Mouse (Mus musculus) liver, embryonic 16.5 days (tissue): Measurements from ENCODE around the gene Gpn1. TPM values are rescaled to one million over a fixed set of nuclear protein-coding genes. Genes with fewer than 3 reads are reported as not detected.

Source experiments
- ATAC-seq: fragments of 200-750 bp; cut with Nextera tagmentation; 2 replicates; pipeline ENCODE4 v1.8.0; 2017; ENCODE audit warnings: low read depth, mild to moderate bottlenecking, moderate number of reproducible peaks, moderate library complexity
- H3K27ac ChIP-seq: fragments of 300-500 bp; sonication (generic); 2 replicates; pipeline ENCODE4 v1.5.1; 2014; ENCODE audit warnings: mild to moderate bottlenecking, low read length
- H3K27me3 ChIP-seq: fragments of 300-500 bp; sonication (generic); 2 replicates; pipeline ENCODE4 v1.6.1; 2014; ENCODE audit warnings: low read depth, low read length, mixed read lengths; ENCODE audit not compliant: control insufficient read depth, insufficient read depth
- H3K36me3 ChIP-seq: fragments of 300-500 bp; sonication (generic); 2 replicates; pipeline ENCODE4 v1.6.1; 2014; ENCODE audit warnings: mild to moderate bottlenecking; ENCODE audit not compliant: control insufficient read depth, insufficient read depth
- H3K4me1 ChIP-seq: fragments of 300-500 bp; sonication (generic); 2 replicates; pipeline ENCODE4 v1.6.1; 2014; ENCODE audit warnings: low read depth, low read length, mixed read lengths; ENCODE audit not compliant: control insufficient read depth
- H3K4me2 ChIP-seq: fragments of 300-500 bp; sonication (generic); 2 replicates; pipeline ENCODE4 v1.6.1; 2014; ENCODE audit warnings: low read depth, low read length, mixed read lengths
- H3K4me3 ChIP-seq: fragments of 300-500 bp; sonication (generic); 2 replicates; pipeline ENCODE4 v1.5.1; 2014; ENCODE audit warnings: low read depth, mild to moderate bottlenecking, low read length
- H3K9ac ChIP-seq: fragments of 300-500 bp; sonication (generic); 2 replicates; pipeline ENCODE4 v1.6.1; 2014; ENCODE audit warnings: low read depth, low read length
- H3K9me3 ChIP-seq: fragments of 300-500 bp; sonication (generic); replicated peaks from 2 replicates; pipeline ENCODE4 v1.6.1; 2016; ENCODE audit warnings: low read length; ENCODE audit not compliant: control insufficient read depth
- WGBS: fragments of 180-500 bp; shearing (Covaris S2); extraction: QIAGEN DNeasy Blood & Tissue Kit; methylation state at CpG from one replicate; pipeline ENCODE4 v1.1.7; 2014; ENCODE audit not compliant: insufficient replicate concordance; 5-methylcytosine and 5-hydroxymethylcytosine counted together
- polyA plus RNA-seq: library from polyadenylated mRNA; unstranded; fragments of >200 nt; fragmentation: Nextera tagmentation; extraction: Ambion mirVana; gene quantifications from 2 replicates; pipeline ENCODE4 v1.2.1, GENCODE M21; 2015

Gene Gpn1
- polyA plus RNA-seq, 1 experiment from 2014 or later, result 14.4 TPM

DNA sequence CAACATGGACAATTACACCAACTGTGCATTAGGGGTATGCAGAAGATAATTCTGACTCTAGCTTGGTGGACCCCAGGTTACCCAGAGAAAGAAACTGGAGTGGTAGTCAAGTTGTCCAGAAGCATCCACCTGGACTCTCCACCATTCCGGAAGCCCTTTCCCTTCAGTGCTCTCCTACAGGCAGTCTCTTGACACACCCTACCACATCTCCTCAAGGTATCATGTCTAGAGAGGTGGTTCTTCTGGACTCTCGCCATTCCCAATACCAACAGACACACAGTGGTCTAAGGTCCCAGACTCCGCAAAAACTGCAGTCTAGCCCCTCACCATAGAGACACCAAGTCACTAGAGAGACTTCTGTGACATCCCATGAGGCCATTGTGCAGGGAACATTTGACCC lies 9.1 kb upstream of the Gpn1 start, which contains the start of gene 4930548H24Rik:
Gene 4930548H24Rik (plus strand): TSS at position 301 of the 400 bp plus-strand sequence.
- Histone ChIP-seq H3K27me3 (no peaks in the 10 kb centered on the region), H3K4me2 (no peak within 1 kb of the TSS), H3K4me1 (no peaks in the 10 kb centered on the region), H3K4me3 (no peak within 1 kb of the TSS), H3K27ac (no peak within 1 kb of the TSS), H3K9ac (no peak within 1 kb of the TSS), H3K36me3 (peaks cover 3% of the 10 kb centered on the region; the same call in 1 of the 2 replicates), H3K9me3 (no peaks in the 10 kb centered on the region)
- WGBS, result 72% methylated on average over 3 of the region's 3 CpGs
- no peak for ATAC-seq

- Histone ChIP-seq H3K9me3 (no peaks in the 10 kb centered on the region), H3K4me1 (no peaks in the 10 kb centered on the region), H3K27ac (no peak overlapping the region), H3K9ac (no peak overlapping the region), H3K36me3 (no peaks in the 10 kb centered on the region), H3K4me2 (no peak overlapping the region), H3K27me3 (no peaks in the 10 kb centered on the region), H3K4me3 (no peak overlapping the region)
- ATAC-seq, result no peak
- 61% methylated on average over 3 of the region's 3 CpGs for WGBS
These were observed 6.7 kb upstream of the Gpn1 start for GRCm38 (mm10) chr5:31487889-31488288.

DNA sequence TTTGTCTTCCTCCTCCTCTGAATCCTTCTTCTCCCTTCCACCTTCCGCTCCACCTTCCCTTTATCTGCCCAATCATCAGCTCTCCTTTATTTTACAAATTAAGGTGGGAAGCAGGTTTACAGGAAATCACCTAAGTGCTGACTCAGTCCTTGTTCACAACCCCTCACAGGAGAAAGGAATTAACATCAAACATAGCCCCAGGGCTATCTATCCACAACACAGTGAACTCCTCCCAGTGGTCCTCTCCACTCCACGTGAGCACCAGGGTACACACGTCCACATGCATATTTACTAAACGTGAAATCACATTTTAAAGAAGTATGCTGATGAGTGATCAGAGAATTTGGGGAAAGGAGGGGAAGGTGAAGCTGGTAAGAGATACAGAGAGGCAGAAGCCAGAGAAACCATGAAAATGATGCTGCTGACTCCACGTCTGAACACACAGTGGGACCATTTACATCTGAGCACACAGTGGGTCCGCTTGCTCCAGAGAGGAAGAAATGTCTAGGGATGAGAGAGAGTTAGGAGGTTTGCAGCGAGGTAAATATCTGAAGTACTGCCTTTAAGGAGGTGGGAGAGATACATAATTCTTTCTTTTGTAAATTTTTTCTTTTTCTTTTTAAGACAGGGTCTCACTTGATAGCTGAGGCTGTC lies 5.3 kb upstream of the Gpn1 start:
- Histone ChIP-seq H3K9me3 (no peaks in the 10 kb centered on the region), H3K36me3 (no peaks in the 10 kb centered on the region), H3K4me3 (no peak overlapping the region), H3K4me2 (no peak overlapping the region), H3K9ac (no peak overlapping the region), H3K27ac (no peak overlapping the region), H3K27me3 (0 out of 2 replicates have a peak, but pooled peaks cover 2% of the 10 kb centered on the region), H3K4me1 (peaks cover 3% of the 10 kb centered on the region)
- 53% methylated on average over 7 of the region's 7 CpGs for WGBS
- ATAC-seq, result no peak

DNA sequence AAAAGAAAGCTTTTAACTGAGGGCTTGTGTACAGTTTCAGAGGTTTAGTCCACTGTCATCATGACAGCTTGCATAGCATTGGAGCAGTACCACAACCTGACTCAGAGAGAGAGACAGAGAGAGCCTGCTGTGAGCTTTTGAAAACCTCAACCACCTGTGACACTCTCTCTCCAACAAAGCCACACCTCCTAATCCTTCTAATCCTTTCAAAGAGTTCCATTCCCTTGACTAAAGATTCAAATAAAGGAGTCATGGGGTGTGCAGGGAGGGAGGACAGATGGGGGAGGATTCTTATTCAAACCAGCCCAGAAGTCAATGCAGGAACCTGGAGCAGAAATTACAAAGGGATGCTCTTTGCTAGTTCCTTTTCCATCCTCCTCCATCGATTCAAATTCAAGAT lies 2.5 kb upstream of the Gpn1 start:
- Histone ChIP-seq H3K4me3 (no peak overlapping the region), H3K36me3 (peaks cover 3% of the 10 kb centered on the region; the same call in 1 of the 2 replicates), H3K27ac (no peak overlapping the region), H3K9me3 (no peaks in the 10 kb centered on the region), H3K4me1 (peaks cover 11% of the 10 kb centered on the region), H3K27me3 (0 out of 2 replicates have a peak, but pooled peaks cover 2% of the 10 kb centered on the region), H3K4me2 (no peak overlapping the region), H3K9ac (no peak overlapping the region)
- no peak for ATAC-seq
- 58% methylated on average over 1 of the region's 1 CpGs for WGBS

DNA sequence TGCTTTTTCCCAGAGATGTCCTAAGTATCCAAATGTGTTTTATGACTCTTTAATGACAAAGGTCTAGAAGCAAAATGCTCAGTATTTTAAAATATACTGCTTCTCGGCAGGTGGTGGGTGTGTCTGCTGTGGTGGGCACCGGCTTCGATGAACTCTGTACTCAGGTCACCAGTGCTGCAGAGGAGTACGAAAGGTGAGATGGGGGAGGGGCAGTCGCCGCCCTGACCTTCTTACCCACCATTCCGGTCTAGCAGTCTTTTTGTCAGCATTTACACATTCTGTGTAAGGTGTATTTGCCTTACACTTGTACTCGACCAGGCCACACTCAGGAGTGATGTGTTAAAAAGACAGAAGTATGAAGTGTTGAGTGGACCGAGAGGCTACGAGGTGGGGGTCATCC lies 10.3 kb downstream of the Gpn1 start:
- Histone ChIP-seq H3K4me1 (no peaks in the 10 kb centered on the region), H3K4me3 (no peak overlapping the region), H3K27me3 (no peaks in the 10 kb centered on the region), H3K36me3 (peaks cover 17% of the 10 kb centered on the region), H3K27ac (no peak overlapping the region), H3K9ac (no peak overlapping the region), H3K4me2 (no peak overlapping the region), H3K9me3 (no peaks in the 10 kb centered on the region)
- WGBS, result 75% methylated on average over 10 of the region's 10 CpGs
- ATAC-seq, result no peak

DNA sequence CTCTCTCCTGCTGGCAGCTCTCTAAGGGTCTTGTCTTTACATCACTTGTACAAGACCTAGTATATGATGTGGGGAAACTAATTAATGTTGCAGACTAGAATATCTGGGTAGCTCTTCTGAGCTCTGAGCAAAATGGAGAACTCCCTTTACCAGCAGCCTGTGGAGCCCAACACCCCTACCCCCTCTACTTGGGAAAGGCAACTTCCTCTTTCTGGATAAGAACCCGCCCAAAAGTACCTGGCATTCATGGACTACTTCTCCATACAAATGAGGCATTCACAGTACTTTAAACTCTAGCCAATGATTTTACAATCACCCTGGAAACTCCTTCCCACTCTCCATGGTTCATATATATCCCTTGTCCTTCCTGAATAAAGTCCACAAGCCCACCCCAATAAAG lies 17.9 kb downstream of the Gpn1 start:
- Histone ChIP-seq H3K4me1 (no peaks in the 10 kb centered on the region), H3K4me3 (no peak overlapping the region), H3K27ac (no peak overlapping the region), H3K4me2 (no peak overlapping the region), H3K27me3 (no peaks in the 10 kb centered on the region), H3K36me3 (peaks cover 19% of the 10 kb centered on the region), H3K9ac (no peak overlapping the region), H3K9me3 (no peaks in the 10 kb centered on the region)
- no peak for ATAC-seq
- WGBS, result 45% methylated on average over 1 of the region's 1 CpGs

- H3K27ac ChIP-seq, result no peak overlapping the region
- no peak overlapping the region for H3K9ac ChIP-seq
- no peak overlapping the region for H3K4me2 ChIP-seq
- H3K27me3 ChIP-seq, result no peaks in the 10 kb centered on the region
- no peak for ATAC-seq
- no peak overlapping the region for H3K4me3 ChIP-seq
- 75% methylated on average over 6 of the region's 6 CpGs for WGBS
- peaks cover 1% of the 10 kb centered on the region; the same call in 1 of the 2 replicates for H3K4me1 ChIP-seq
- peaks cover 18% of the 10 kb centered on the region for H3K36me3 ChIP-seq
- H3K9me3 ChIP-seq, result no peaks in the 10 kb centered on the region
These were observed 26.0 kb downstream of the Gpn1 start for GRCm38 (mm10) chr5:31520556-31520955.

GRCm38 (mm10) chr5:31526354-31527116 lies 32.0 kb downstream of the Gpn1 start, which contains the start of gene Slc4a1ap:
TSS of gene Slc4a1ap (plus strand) at chr5:31526995.
- Histone ChIP-seq H3K4me1 (peaks cover 13% of the 10 kb centered on the region), H3K27me3 (no peaks in the 10 kb centered on the region), H3K36me3 (peaks cover 10% of the 10 kb centered on the region), H3K4me3 (peak within 1 kb of the TSS; percentile 91), H3K27ac (peak within 1 kb of the TSS; percentile 31; the same call in 1 of the 2 replicates), H3K9ac (peak within 1 kb of the TSS; percentile 86), H3K9me3 (no peaks in the 10 kb centered on the region), H3K4me2 (peak within 1 kb of the TSS; percentile 90)
- peak; percentile 83 for ATAC-seq
- under 1% methylated on average over 28 of the region's 28 CpGs for WGBS
